Mouse (Mus musculus) embryo, embryonic 11.5 days (tissue): ENCODE data around the gene Hipk3.

ENCODE experiments used
- DNase-seq: peaks from one replicate; pipeline ENCODE4 v3.0.0-alpha.2; 2012; ENCODE audit warnings: low read depth, low spot score

The Hipk3 gene

GRCm38 (mm10) chr2:104413011-104413410, 81.2 kb downstream of the Hipk3 start:
- no peak for DNase-seq

GRCm38 (mm10) chr2:104412496-104412895, 81.8 kb downstream of the Hipk3 start:
- no peak for DNase-seq

- DNase-seq = no peak
These were observed 82.4 kb downstream of the Hipk3 start for GRCm38 (mm10) chr2:104411806-104412205.

GRCm38 (mm10) chr2:104410963-104411545, 83.2 kb downstream of the Hipk3 start, which contains the start of gene D430041D05Rik:
D430041D05Rik (minus strand) TSS chr2:104411013.
- no peak for DNase-seq

- DNase-seq = peak; percentile 22
These were observed 84.1 kb downstream of the Hipk3 start for GRCm38 (mm10) chr2:104409851-104410821.

GRCm38 (mm10) chr2:104408351-104408750, 85.9 kb downstream of the Hipk3 start:
- no peak for DNase-seq

GRCm38 (mm10) chr2:104407913-104408312, 86.3 kb downstream of the Hipk3 start:
- DNase-seq = no peak

GRCm38 (mm10) chr2:104404036-104404435, 90.2 kb downstream of the Hipk3 start:
- DNase-seq = no peak

- no peak for DNase-seq
These were observed 95.5 kb downstream of the Hipk3 start for GRCm38 (mm10) chr2:104398651-104399290.

GRCm38 (mm10) chr2:104395961-104396360, 98.3 kb downstream of the Hipk3 start:
- DNase-seq = no peak

GRCm38 (mm10) chr2:104394769-104395168, 99.5 kb downstream of the Hipk3 start:
- DNase-seq = no peak

GRCm38 (mm10) chr2:104392700-104393312, 101.4 kb downstream of the Hipk3 start:
- no peak for DNase-seq

- DNase-seq = no peak
These were observed 105.0 kb downstream of the Hipk3 start for GRCm38 (mm10) chr2:104389231-104389630.

GRCm38 (mm10) chr2:104385941-104386340, 108.3 kb downstream of the Hipk3 start:
- no peak for DNase-seq

GRCm38 (mm10) chr2:104383589-104383988, 110.7 kb downstream of the Hipk3 start:
- DNase-seq = no peak

GRCm38 (mm10) chr2:104382813-104383212, 111.4 kb downstream of the Hipk3 start:
- DNase-seq = no peak

- no peak for DNase-seq
These were observed 114.9 kb downstream of the Hipk3 start for GRCm38 (mm10) chr2:104379304-104379703.

GRCm38 (mm10) chr2:104378791-104379190, 115.5 kb downstream of the Hipk3 start:
- DNase-seq = no peak

GRCm38 (mm10) chr2:104377990-104378389, 116.3 kb downstream of the Hipk3 start:
- DNase-seq = no peak
